Mouse (Mus musculus): ENCODE measurements around the gene Stox1. TPM values are rescaled to one million over a fixed set of nuclear protein-coding genes. Genes with fewer than 3 reads are reported as not detected.
"Not testable (repeated sequence)": the region's sequence is repeated elsewhere in the genome, so short reads cannot be mapped to it uniquely, and the experiment has no call there.

Gene Stox1
- total RNA-seq (2022), result 1 to 10 TPM; 2.7 to 6.4 (median 4.4) TPM

GRCm38 (mm10) chr10:62725771-62726687 lies at the start of gene Stox1:
TSS of gene Stox1 (minus strand) at chr10:62726128.
- DNase-seq (ENCODE audit: low spot score in 2 of 2), result peak; percentile 35 to 56

- DNase-seq (ENCODE audit: low spot score in 2 of 2), result no peak
Measured at GRCm38 (mm10) chr10:62750781-62751180, 24.9 kb upstream of the Stox1 start.

GRCm38 (mm10) chr10:62739961-62740737 lies 14.2 kb upstream of the Stox1 start:
- no peak for DNase-seq (ENCODE audit: low spot score in 2 of 2)

GRCm38 (mm10) chr10:62736965-62737688 lies 11.2 kb upstream of the Stox1 start:
- DNase-seq (ENCODE audit: low spot score in 2 of 2), result no peak

- DNase-seq (ENCODE audit: low spot score in 2 of 2), result no peak
Measured at GRCm38 (mm10) chr10:62730826-62731225, 4.9 kb upstream of the Stox1 start.

- no peak for DNase-seq (ENCODE audit: low spot score in 2 of 2)
Measured at GRCm38 (mm10) chr10:62724936-62725335, 992 bp downstream of the Stox1 start.

GRCm38 (mm10) chr10:62722701-62723100 lies 3.2 kb downstream of the Stox1 start:
- no peak for DNase-seq (ENCODE audit: low spot score in 2 of 2)

- DNase-seq (ENCODE audit: low spot score in 2 of 2), result not testable (repeated sequence)
Measured at GRCm38 (mm10) chr10:62720574-62720973, 5.4 kb downstream of the Stox1 start.

GRCm38 (mm10) chr10:62713457-62713856 lies 12.5 kb downstream of the Stox1 start:
- DNase-seq (ENCODE audit: low spot score in 2 of 2), result no peak

- DNase-seq (ENCODE audit: low spot score in 2 of 2), result no peak
Measured at GRCm38 (mm10) chr10:62703579-62703978, 22.3 kb downstream of the Stox1 start.

- peak in 1 of 2 experiments; percentile 72 for DNase-seq (ENCODE audit: low spot score in 2 of 2)
Measured at GRCm38 (mm10) chr10:62702436-62702835, 23.5 kb downstream of the Stox1 start.

- DNase-seq (ENCODE audit: low spot score in 2 of 2), result no peak
Measured at GRCm38 (mm10) chr10:62692771-62693170, 33.2 kb downstream of the Stox1 start.

- no peak for DNase-seq (ENCODE audit: low spot score in 2 of 2)
Measured at GRCm38 (mm10) chr10:62692244-62692643, 33.7 kb downstream of the Stox1 start.

GRCm38 (mm10) chr10:62687032-62687674 lies 38.8 kb downstream of the Stox1 start:
- no peak for DNase-seq (ENCODE audit: low spot score in 2 of 2)

GRCm38 (mm10) chr10:62683043-62683442 lies 42.9 kb downstream of the Stox1 start:
- DNase-seq (ENCODE audit: low spot score in 2 of 2), result no peak

- DNase-seq (ENCODE audit: low spot score in 2 of 2), result no peak
Measured at GRCm38 (mm10) chr10:62679833-62680232, 46.1 kb downstream of the Stox1 start.

- DNase-seq (ENCODE audit: low spot score in 2 of 2), result no peak
Measured at GRCm38 (mm10) chr10:62677329-62677728, 48.6 kb downstream of the Stox1 start.

- no peak for DNase-seq (ENCODE audit: low spot score in 2 of 2)
Measured at GRCm38 (mm10) chr10:62676196-62676595, 49.7 kb downstream of the Stox1 start.

GRCm38 (mm10) chr10:62672359-62672758 lies 53.6 kb downstream of the Stox1 start:
- no peak for DNase-seq (ENCODE audit: low spot score in 2 of 2)

- DNase-seq (ENCODE audit: low spot score in 2 of 2), result no peak
Measured at GRCm38 (mm10) chr10:62669245-62669644, 56.7 kb downstream of the Stox1 start.

GRCm38 (mm10) chr10:62668463-62668862 lies 57.5 kb downstream of the Stox1 start:
- DNase-seq (ENCODE audit: low spot score in 2 of 2), result no peak
